Mouse (Mus musculus) heart, embryonic 14.5 days (tissue): Measurements from ENCODE around the gene Zfp78. TPM values are rescaled to one million over a fixed set of nuclear protein-coding genes. Genes with fewer than 3 reads are reported as not detected.

ENCODE experiments used
- ATAC-seq: fragments of 200-750 bp; cut with Nextera tagmentation; 2 replicates; pipeline ENCODE4 v1.8.0; 2017; ENCODE audit warnings: low read depth, moderate TSS enrichment; ENCODE audit not compliant: insufficient number of reproducible peaks, insufficient read depth, low FRiP score
- H3K27ac ChIP-seq, 2 experiments: fragments of 200-500 bp in 1 of 2; fragments of 300-500 bp in 1 of 2; sonication (generic) in 1 of 2; replicated peaks in 1 of 2; 2 replicates each; pipeline ENCODE4 v1.5.1; 2012 to 2014; ENCODE audit warnings: low read depth in 2 of 2, low read length in 2 of 2, control low read depth in 1 of 2, mild to moderate bottlenecking in 1 of 2, mixed read lengths in 1 of 2; ENCODE audit not compliant: control insufficient read depth in 1 of 2, insufficient read depth in 1 of 2
- H3K27me3 ChIP-seq: fragments of 300-500 bp; sonication (generic); 2 replicates; pipeline ENCODE4 v1.6.1; 2014; ENCODE audit warnings: mild to moderate bottlenecking, low read length, control low read depth; ENCODE audit not compliant: control insufficient read depth, insufficient read depth
- H3K36me3 ChIP-seq: fragments of 300-500 bp; sonication (generic); 2 replicates; pipeline ENCODE4 v1.6.1; 2014; ENCODE audit warnings: mild to moderate bottlenecking, control low read depth, low read length, mixed read lengths; ENCODE audit not compliant: control insufficient read depth, insufficient read depth
- H3K4me1 ChIP-seq, 2 experiments: fragments of 200-500 bp in 1 of 2; fragments of 300-500 bp in 1 of 2; sonication (generic) in 1 of 2; 2 replicates each; pipeline ENCODE4 v1.6.1; 2012 to 2014; ENCODE audit warnings: low read length in 2 of 2, control low read depth in 1 of 2, mixed read lengths in 1 of 2; ENCODE audit not compliant: control insufficient read depth in 2 of 2, insufficient read depth in 2 of 2
- H3K4me2 ChIP-seq: fragments of 300-500 bp; sonication (generic); 2 replicates; pipeline ENCODE4 v1.6.1; 2014; ENCODE audit warnings: mild to moderate bottlenecking, low read length
- H3K4me3 ChIP-seq, 2 experiments: fragments of 200-500 bp in 1 of 2; fragments of 300-500 bp in 1 of 2; sonication (generic) in 1 of 2; 2 replicates each; pipeline ENCODE4 v1.5.1; 2012 to 2014; ENCODE audit warnings: low read length in 2 of 2, mild to moderate bottlenecking in 2 of 2, control low read depth in 1 of 2, low read depth in 1 of 2, moderate library complexity in 1 of 2; ENCODE audit not compliant: control insufficient read depth in 1 of 2, insufficient read depth in 1 of 2
- H3K9ac ChIP-seq: fragments of 300-500 bp; sonication (generic); 2 replicates; pipeline ENCODE4 v1.6.1; 2014; ENCODE audit warnings: mild to moderate bottlenecking, low read length
- H3K9me3 ChIP-seq: fragments of 300-500 bp; sonication (generic); 2 replicates; pipeline ENCODE4 v1.6.1; 2016; ENCODE audit warnings: low read length, control low read depth; ENCODE audit not compliant: control insufficient read depth
- WGBS: fragments of 180-500 bp; shearing (Covaris S2); extraction: QIAGEN DNeasy Blood & Tissue Kit; methylation state at CpG from one replicate; pipeline ENCODE4 v1.1.7; 2014; 5-methylcytosine and 5-hydroxymethylcytosine counted together
- polyA plus RNA-seq: library from polyadenylated mRNA; unstranded; fragments of >200 nt; fragmentation: Nextera tagmentation; extraction: Ambion mirVana; gene quantifications from 2 replicates; pipeline ENCODE4 v1.2.1, GENCODE M21; 2014

Gene Zfp78
- polyA plus RNA-seq: 1.6 and 1.8 TPM in 2 replicates

- peak within 1 kb of the TSS; percentile 80 for H3K4me2 ChIP-seq
- WGBS: under 1% methylated on average over 23 of the region's 23 CpGs
- no peaks in the 10 kb centered on the region for H3K9me3 ChIP-seq
- H3K4me3 ChIP-seq: peak within 1 kb of the TSS; percentile 51 to 78
- H3K9ac ChIP-seq: peak within 1 kb of the TSS; percentile 74
- peak; percentile 81 for ATAC-seq
- H3K27ac ChIP-seq: peak within 1 kb of the TSS; percentile 74 to 85
- no peaks in the 10 kb centered on the region for H3K27me3 ChIP-seq
- no peaks in the 10 kb centered on the region for H3K36me3 ChIP-seq
- peaks cover 0 to 6% of the 10 kb centered on the region in 2 experiments; a peak in 3 of 4 replicates for H3K4me1 ChIP-seq
Observed at GRCm38 (mm10) chr7:6363047-6363488, at the start of gene Zfp78. Gene Zfp78 (plus strand): TSS chr7:6363280.

GRCm38 (mm10) chr7:6330458-6331232 lies 32.4 kb upstream of the Zfp78 start:
- Histone ChIP-seq H3K27me3 (no peaks in the 10 kb centered on the region), H3K9ac (peak overlapping the region; percentile 83), H3K4me3 (peak overlapping the region; percentile 56 to 70), H3K9me3 (no peaks in the 10 kb centered on the region), H3K27ac (peak overlapping the region; percentile 67 to 71), H3K4me2 (peak overlapping the region; percentile 73), H3K4me1 (0 out of 4 replicates have a peak, but pooled peaks cover 0 to 10% of the 10 kb centered on the region in 2 experiments), H3K36me3 (peaks cover 16% of the 10 kb centered on the region)
- WGBS: 17% methylated on average over 23 of the region's 23 CpGs
- peak; percentile 68 for ATAC-seq

GRCm38 (mm10) chr7:6331233-6331956 lies 31.7 kb upstream of the Zfp78 start, which contains the start of gene Zfp583:
Gene Zfp583 (minus strand): TSS chr7:6331285.
- peak within 1 kb of the TSS; percentile 56 to 70 for H3K4me3 ChIP-seq
- ATAC-seq: peak; percentile 89
- peak within 1 kb of the TSS; percentile 73 for H3K4me2 ChIP-seq
- H3K27ac ChIP-seq: peak within 1 kb of the TSS; percentile 67 to 71
- H3K9me3 ChIP-seq: no peaks in the 10 kb centered on the region
- H3K4me1 ChIP-seq: 0 out of 4 replicates have a peak, but pooled peaks cover 0 to 10% of the 10 kb centered on the region in 2 experiments
- H3K36me3 ChIP-seq: peaks cover 13% of the 10 kb centered on the region
- peak within 1 kb of the TSS; percentile 83 for H3K9ac ChIP-seq
- no peaks in the 10 kb centered on the region for H3K27me3 ChIP-seq
- 4% methylated on average over 31 of the region's 31 CpGs for WGBS

GRCm38 (mm10) chr7:6339865-6340264 lies 23.2 kb upstream of the Zfp78 start:
- Histone ChIP-seq H3K9me3 (no peaks in the 10 kb centered on the region), H3K27me3 (no peaks in the 10 kb centered on the region), H3K27ac (no peak overlapping the region), H3K36me3 (no peaks in the 10 kb centered on the region), H3K9ac (no peak overlapping the region), H3K4me2 (no peak overlapping the region), H3K4me3 (no peak overlapping the region), H3K4me1 (no peaks in the 10 kb centered on the region)
- 77% methylated on average over 5 of the region's 5 CpGs for WGBS
- no peak for ATAC-seq

GRCm38 (mm10) chr7:6343501-6344071 lies 19.5 kb upstream of the Zfp78 start, which contains the start of gene Gm3854:
Gene Gm3854 (plus strand): TSS chr7:6343759.
- no peaks in the 10 kb centered on the region for H3K27me3 ChIP-seq
- H3K4me1 ChIP-seq: no peaks in the 10 kb centered on the region
- H3K36me3 ChIP-seq: no peaks in the 10 kb centered on the region
- H3K4me3 ChIP-seq: peak within 1 kb of the TSS; percentile 70 to 86
- H3K27ac ChIP-seq: peak within 1 kb of the TSS in 1 of 2 experiments; percentile 24; a peak in 1 of 4 replicates
- WGBS: under 1% methylated on average over 26 of the region's 26 CpGs
- ATAC-seq: peak; percentile 69; the same call in 1 of the 2 replicates
- peak within 1 kb of the TSS; percentile 74 for H3K9ac ChIP-seq
- H3K9me3 ChIP-seq: no peaks in the 10 kb centered on the region
- H3K4me2 ChIP-seq: peak within 1 kb of the TSS; percentile 70

- H3K9ac ChIP-seq: peak overlapping the region; percentile 74
- no peaks in the 10 kb centered on the region for H3K9me3 ChIP-seq
- peak overlapping the region; percentile 70 for H3K4me2 ChIP-seq
- no peaks in the 10 kb centered on the region for H3K4me1 ChIP-seq
- no peaks in the 10 kb centered on the region for H3K36me3 ChIP-seq
- 32% methylated on average over 10 of the region's 10 CpGs for WGBS
- no peak for ATAC-seq
- H3K4me3 ChIP-seq: peak overlapping the region; percentile 70 to 86
- no peaks in the 10 kb centered on the region for H3K27me3 ChIP-seq
- no peak overlapping the region for H3K27ac ChIP-seq
Observed at GRCm38 (mm10) chr7:6344124-6344523, 19.0 kb upstream of the Zfp78 start.

- no peak overlapping the region; the same call in 1 of the 2 replicates for H3K9ac ChIP-seq
- H3K4me3 ChIP-seq: no peak overlapping the region
- ATAC-seq: no peak
- H3K9me3 ChIP-seq: no peaks in the 10 kb centered on the region
- H3K36me3 ChIP-seq: 0 out of 2 replicates have a peak, but pooled peaks cover 10% of the 10 kb centered on the region
- no peaks in the 10 kb centered on the region for H3K27me3 ChIP-seq
- no peak overlapping the region for H3K4me2 ChIP-seq
- no peaks in the 10 kb centered on the region for H3K4me1 ChIP-seq
- WGBS: 49% methylated on average over 2 of the region's 2 CpGs
- H3K27ac ChIP-seq: no peak overlapping the region
Observed at GRCm38 (mm10) chr7:6358121-6358520, 5.0 kb upstream of the Zfp78 start.
